Mouse (Mus musculus) frontal cortex, adult 2 months (tissue): ENCODE results near the gene Gm12216. TPM values are rescaled to one million over a fixed set of nuclear protein-coding genes. Genes with fewer than 3 reads are reported as not detected.
"Not testable (repeated sequence)": the region's sequence is repeated elsewhere in the genome, so short reads cannot be mapped to it uniquely, and the experiment has no call there.

Experiments used
- DNase-seq, 2 experiments: peaks; one replicate each; pipeline ENCODE4 v3.0.0; 2022; ENCODE audit warnings: low spot score in 1 of 2; ENCODE audit errors: extremely low spot score in 1 of 2
- polyA plus RNA-seq: library from polyadenylated mRNA; depleted of rRNA; stranded (reverse); fragments of >200 nt; gene quantifications from 2 replicates; pipeline ENCODE4 v1.2.3, GENCODE M21; 2012

Gene Gm12216
- polyA plus RNA-seq, 1 experiment: 3.2 TPM

DNA sequence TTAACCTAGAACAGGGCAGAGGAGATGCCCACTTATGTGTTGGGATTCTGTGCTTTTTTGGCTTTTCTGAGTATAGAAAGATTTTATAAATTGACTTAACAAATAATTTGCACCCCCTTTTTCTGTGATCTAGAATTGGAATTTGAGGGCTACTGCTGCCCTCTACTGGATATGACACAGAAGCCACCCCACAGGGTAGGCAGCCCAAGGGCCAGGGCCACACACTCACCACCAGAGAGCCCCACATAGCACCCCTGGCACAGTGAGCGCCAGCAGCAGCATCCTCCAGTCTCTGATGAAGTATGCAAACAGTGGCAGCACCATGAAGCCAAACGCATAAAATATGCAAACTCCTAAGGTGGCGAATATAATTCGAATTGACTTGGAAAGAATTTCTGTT is 15.7 kb upstream of the Gm12216 start:
- DNase-seq: no peak

DNA sequence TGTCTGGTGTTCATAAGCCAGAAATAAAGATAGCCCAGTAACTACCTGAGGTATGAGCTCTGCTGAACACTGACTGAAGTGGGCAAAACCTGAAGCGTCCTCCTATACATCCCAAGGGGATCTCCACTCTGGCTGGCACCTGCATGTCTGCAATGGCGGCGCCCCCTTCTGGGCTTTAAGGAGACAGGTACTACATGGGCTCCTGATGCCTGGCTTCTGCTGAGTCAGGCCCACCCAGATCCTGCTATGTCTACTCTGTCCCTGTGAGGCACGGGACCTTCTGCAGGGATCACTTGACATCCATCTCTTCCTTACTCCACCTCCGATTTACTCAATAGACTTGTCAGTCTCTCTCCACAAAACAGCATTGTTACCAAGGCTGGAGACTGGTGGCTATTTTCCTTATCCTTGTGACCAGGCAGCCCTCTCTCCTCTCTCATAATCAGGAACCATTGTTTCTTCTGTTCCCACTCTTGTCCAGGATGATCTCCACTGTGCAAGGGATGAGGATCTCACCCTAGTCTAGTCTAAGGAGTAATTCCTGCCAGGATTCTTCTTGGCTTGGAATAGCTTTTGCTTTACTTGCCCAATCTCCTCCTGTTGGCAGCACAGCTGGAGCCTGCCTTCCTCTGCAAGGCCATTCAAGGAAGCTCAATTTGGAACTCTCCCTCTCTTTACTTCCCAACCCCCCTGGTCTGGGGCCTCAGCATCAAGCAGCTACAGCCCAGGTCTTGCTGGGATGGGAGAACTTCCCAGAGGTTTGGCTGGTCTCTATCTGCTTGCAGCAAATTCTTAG is 15.1 kb upstream of the Gm12216 start:
- not testable (repeated sequence) for DNase-seq

- DNase-seq: no peak
These were observed 12.9 kb upstream of the Gm12216 start for GRCm38 (mm10) chr11:53871786-53872507.

DNA sequence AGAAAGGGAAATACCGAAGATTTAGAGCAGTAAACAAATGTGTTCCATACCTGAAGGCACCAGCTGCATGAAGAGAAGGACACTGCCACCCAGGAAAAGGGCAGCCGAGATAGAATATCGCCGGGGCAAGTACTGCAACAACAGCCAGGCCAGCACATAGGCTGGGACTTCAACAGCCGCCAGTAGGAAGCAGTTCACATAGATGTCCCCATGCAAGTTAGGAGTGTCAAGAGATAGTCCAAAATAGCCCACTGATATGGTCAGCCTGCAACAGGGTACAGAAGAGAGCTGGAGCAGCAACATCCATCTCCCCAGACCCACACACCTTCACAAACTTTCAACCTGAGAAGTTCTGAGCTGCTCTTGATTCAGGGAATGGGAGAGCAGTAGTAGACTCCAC is 10.1 kb upstream of the Gm12216 start:
- DNase-seq: no peak

- DNase-seq: not testable (repeated sequence)
These were observed 9.3 kb upstream of the Gm12216 start for GRCm38 (mm10) chr11:53868323-53868722.

GRCm38 (mm10) chr11:53864724-53865310 is 5.8 kb upstream of the Gm12216 start:
- not testable (repeated sequence) for DNase-seq

- DNase-seq: peak in 1 of 2 experiments; percentile 32
These were observed 1.9 kb upstream of the Gm12216 start for GRCm38 (mm10) chr11:53860944-53861343.

DNA sequence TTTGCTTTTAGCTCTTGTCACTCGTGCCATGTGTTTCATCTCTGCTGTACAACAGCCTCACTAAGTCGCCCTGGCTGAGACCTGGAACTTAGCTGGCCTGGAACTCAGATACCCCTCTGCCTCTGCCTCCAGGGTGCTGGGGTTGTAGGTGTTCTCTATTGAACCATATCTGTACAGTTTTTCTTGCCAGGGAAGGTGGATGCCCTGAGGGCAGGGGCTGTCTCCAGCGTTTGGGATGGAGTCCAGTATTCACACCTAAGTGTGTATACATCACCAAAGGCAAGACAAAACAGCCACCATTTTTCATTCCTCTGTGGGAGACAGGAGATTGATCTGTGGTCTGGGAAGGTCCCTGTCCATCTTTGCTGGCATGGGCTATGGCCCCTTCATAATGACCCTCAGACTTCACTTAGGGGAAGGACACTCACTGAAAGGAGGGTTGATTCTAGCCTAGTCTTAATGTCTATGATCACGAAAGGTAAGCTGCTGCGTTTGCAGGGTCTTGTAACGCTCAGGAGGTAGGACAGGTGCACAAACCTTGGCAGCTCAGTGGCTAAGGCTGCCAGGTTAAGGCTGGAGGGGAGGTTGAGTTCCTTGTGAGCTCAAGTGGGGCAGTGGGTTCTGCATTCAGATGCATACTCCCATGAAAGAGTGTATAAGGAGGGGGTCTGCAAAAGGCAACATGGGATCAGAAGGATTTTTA is 847 bp downstream of the Gm12216 start:
- DNase-seq: no peak

GRCm38 (mm10) chr11:53853665-53854064 is 5.4 kb downstream of the Gm12216 start:
- DNase-seq: no peak

DNA sequence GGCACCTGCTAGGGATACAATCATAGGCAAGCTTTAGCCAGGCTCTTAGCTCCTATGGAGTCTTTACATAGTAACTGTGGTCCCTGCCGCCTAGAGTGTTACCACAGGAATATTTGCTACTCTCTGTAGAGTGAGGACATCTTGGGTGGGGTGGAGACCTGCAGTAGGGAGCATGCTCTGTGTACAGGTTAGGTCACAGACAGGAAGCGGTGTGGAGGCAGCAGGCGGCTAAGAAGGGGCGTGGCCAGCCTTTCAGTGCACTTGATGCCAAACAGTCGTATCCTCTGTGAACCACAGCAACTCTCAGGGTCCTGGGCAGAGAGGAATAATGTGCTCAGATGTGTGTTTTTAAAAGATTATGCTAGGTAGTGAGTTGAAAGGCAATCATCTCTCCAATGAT is 7.3 kb downstream of the Gm12216 start:
- no peak for DNase-seq

GRCm38 (mm10) chr11:53849588-53850320 is 9.3 kb downstream of the Gm12216 start:
- DNase-seq: peak in 1 of 2 experiments; percentile 81

DNA sequence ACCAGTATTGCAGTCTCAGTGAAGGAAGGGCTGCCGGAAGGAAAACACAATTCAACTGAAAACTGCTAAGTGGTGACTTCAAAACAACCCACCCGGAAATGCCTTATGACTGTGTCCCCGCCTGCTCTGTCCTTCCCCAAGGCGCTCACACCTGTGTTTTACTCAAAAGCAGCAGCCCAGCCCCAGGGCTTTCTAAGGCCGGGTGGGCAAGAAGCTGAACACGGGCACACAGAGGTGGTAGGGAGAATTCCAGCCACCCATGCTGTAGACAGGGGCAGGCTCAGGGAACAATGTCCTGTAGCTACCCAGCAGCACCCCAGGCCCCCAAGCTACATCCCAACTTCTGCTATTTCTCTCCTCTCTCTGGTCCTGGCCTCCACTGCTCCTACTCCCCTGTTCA is 13.4 kb downstream of the Gm12216 start:
- no peak for DNase-seq

- DNase-seq: peak; percentile 30 to 56
These were observed 15.9 kb downstream of the Gm12216 start for GRCm38 (mm10) chr11:53843106-53843505.

- DNase-seq: peak; percentile 58 to 71
These were observed 16.9 kb downstream of the Gm12216 start for GRCm38 (mm10) chr11:53842161-53842581.

DNA sequence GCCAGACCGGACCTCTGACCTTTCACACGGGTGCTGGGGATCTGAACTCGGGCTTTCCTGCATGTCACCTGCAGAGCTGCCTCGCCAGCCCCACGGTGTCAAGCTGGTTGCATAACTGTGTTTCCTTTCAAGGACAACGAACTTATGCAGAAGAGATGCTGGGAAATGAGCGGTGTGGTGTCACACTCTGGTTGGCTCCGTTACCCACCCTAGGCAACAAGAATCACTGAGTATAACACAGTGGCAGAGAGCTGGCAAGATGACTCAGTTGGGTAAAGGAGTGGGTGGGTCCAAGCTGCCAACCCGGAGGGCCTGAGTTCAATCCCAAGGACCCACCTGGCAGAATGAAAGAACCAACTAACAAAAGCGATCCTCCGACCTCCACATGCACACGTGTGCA is 17.5 kb downstream of the Gm12216 start:
- DNase-seq: peak in 1 of 2 experiments; percentile 44

GRCm38 (mm10) chr11:53839663-53840642 is 19.1 kb downstream of the Gm12216 start:
- DNase-seq: no peak

DNA sequence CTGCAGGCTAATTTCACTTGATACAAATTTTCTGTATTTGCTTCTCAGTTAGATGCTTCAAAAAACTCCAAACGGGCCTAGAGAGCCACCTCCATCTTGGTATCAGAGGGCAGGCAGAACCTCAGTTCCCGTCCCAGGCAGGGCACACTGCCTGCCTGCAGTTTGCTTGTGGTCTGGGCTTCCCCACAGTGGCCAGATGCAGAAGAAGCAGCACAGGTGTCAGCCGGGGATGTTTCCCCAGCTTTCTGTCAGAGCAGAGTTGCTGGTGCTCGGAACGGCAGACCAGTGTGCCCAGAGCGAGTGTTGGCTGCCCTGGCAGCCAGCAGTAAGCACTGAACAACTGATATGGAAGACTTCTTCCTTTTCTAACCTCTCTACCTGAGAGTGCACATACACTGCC is 19.9 kb downstream of the Gm12216 start:
- DNase-seq: no peak

- no peak for DNase-seq
These were observed 21.3 kb downstream of the Gm12216 start for GRCm38 (mm10) chr11:53837731-53838130.
